Mouse (Mus musculus): ENCODE data around the gene Cenpf. TPM values are rescaled to one million over a fixed set of nuclear protein-coding genes. Genes with fewer than 3 reads are reported as not detected.

Cenpf gene
- polyA plus RNA-seq, 1 experiment from 2014 or later, result 92.3 TPM

- ATAC-seq (ENCODE audit: low FRiP score, low read depth), result no peak
- peaks cover 57% of the 10 kb centered on the region for H3K36me3 ChIP-seq
These were observed 26.0 kb downstream of the Cenpf start for GRCm38 (mm10) chr1:189661856-189662255.

GRCm38 (mm10) chr1:189657406-189657805, 30.5 kb downstream of the Cenpf start:
- Histone ChIP-seq H3K9ac (no peak overlapping the region), H3K27me3 (no peaks in the 10 kb centered on the region), H3K36me3 (peaks cover 72% of the 10 kb centered on the region), H3K4me3 (no peak overlapping the region), H3K27ac (no peak overlapping the region), H3K4me1 (no peaks in the 10 kb centered on the region), H3K9me3 (no peaks in the 10 kb centered on the region), H3K4me2 (replicated peaks) (no peak overlapping the region)
- ATAC-seq (ENCODE audit: low FRiP score, low read depth), result no peak
- 92% methylated on average over 8 of the region's 8 CpGs for WGBS

More at GRCm38 (mm10) chr1:189661856-189662255, 26.0 kb downstream of the Cenpf start:
- Histone ChIP-seq H3K9me3 (no peaks in the 10 kb centered on the region), H3K9ac (no peak overlapping the region), H3K4me1 (no peaks in the 10 kb centered on the region), H3K27me3 (no peaks in the 10 kb centered on the region), H3K27ac (no peak overlapping the region), H3K4me2 (replicated peaks) (no peak overlapping the region), H3K4me3 (no peak overlapping the region)

GRCm38 (mm10) chr1:189653746-189654145, 34.1 kb downstream of the Cenpf start:
- no peak overlapping the region for H3K4me3 ChIP-seq
- H3K9me3 ChIP-seq, result no peaks in the 10 kb centered on the region
- H3K9ac ChIP-seq, result no peak overlapping the region
- H3K4me1 ChIP-seq, result no peaks in the 10 kb centered on the region
- peaks cover 83% of the 10 kb centered on the region for H3K36me3 ChIP-seq
- ATAC-seq (ENCODE audit: low FRiP score, low read depth), result no peak
- H3K27ac ChIP-seq, result no peak overlapping the region
- WGBS, result 87% methylated on average over 3 of the region's 3 CpGs
- H3K27me3 ChIP-seq, result no peaks in the 10 kb centered on the region
- H3K4me2 ChIP-seq (replicated peaks), result no peak overlapping the region

- Histone ChIP-seq H3K27me3 (no peaks in the 10 kb centered on the region), H3K4me3 (no peak overlapping the region), H3K36me3 (peaks cover 76% of the 10 kb centered on the region), H3K9me3 (no peaks in the 10 kb centered on the region), H3K4me2 (replicated peaks) (no peak overlapping the region), H3K4me1 (no peaks in the 10 kb centered on the region), H3K27ac (no peak overlapping the region), H3K9ac (no peak overlapping the region)
- ATAC-seq (ENCODE audit: low FRiP score, low read depth), result no peak
- WGBS, result 82% methylated on average over 6 of the region's 6 CpGs
These were observed 41.3 kb downstream of the Cenpf start for GRCm38 (mm10) chr1:189646597-189646996.

GRCm38 (mm10) chr1:189645371-189645770, 42.5 kb downstream of the Cenpf start:
- H3K4me3 ChIP-seq, result no peak overlapping the region
- H3K4me2 ChIP-seq (replicated peaks), result no peak overlapping the region
- no peak overlapping the region for H3K27ac ChIP-seq
- H3K27me3 ChIP-seq, result no peaks in the 10 kb centered on the region
- ATAC-seq (ENCODE audit: low FRiP score, low read depth), result no peak
- peaks cover 78% of the 10 kb centered on the region for H3K36me3 ChIP-seq
- H3K9me3 ChIP-seq, result no peaks in the 10 kb centered on the region
- no peak overlapping the region for H3K9ac ChIP-seq
- WGBS, result 56% methylated on average over 2 of the region's 2 CpGs
- no peaks in the 10 kb centered on the region for H3K4me1 ChIP-seq

GRCm38 (mm10) chr1:189644700-189645345, 43.1 kb downstream of the Cenpf start:
- 82% methylated on average over 3 of the region's 3 CpGs for WGBS

GRCm38 (mm10) chr1:189639581-189639980, 48.3 kb downstream of the Cenpf start:
- no peak overlapping the region for H3K4me2 ChIP-seq (replicated peaks)
- no peak for ATAC-seq (ENCODE audit: low FRiP score, low read depth)
- H3K36me3 ChIP-seq, result peaks cover 32% of the 10 kb centered on the region
- no peaks in the 10 kb centered on the region for H3K27me3 ChIP-seq
- H3K9me3 ChIP-seq, result no peaks in the 10 kb centered on the region
- 79% methylated on average over 6 of the region's 6 CpGs for WGBS
- no peak overlapping the region for H3K9ac ChIP-seq
- no peak overlapping the region for H3K27ac ChIP-seq
- no peak overlapping the region for H3K4me3 ChIP-seq
- no peaks in the 10 kb centered on the region for H3K4me1 ChIP-seq

More at GRCm38 (mm10) chr1:189644700-189645345, 43.1 kb downstream of the Cenpf start:
- peaks cover 74% of the 10 kb centered on the region for H3K36me3 ChIP-seq
- no peaks in the 10 kb centered on the region for H3K9me3 ChIP-seq
- no peaks in the 10 kb centered on the region for H3K4me1 ChIP-seq
- no peak overlapping the region for H3K4me2 ChIP-seq (replicated peaks)
- H3K9ac ChIP-seq, result no peak overlapping the region
- no peaks in the 10 kb centered on the region for H3K27me3 ChIP-seq
- no peak overlapping the region for H3K27ac ChIP-seq
- H3K4me3 ChIP-seq, result no peak overlapping the region
- no peak for ATAC-seq (ENCODE audit: low FRiP score, low read depth)

- Histone ChIP-seq H3K4me2 (replicated peaks) (no peak overlapping the region), H3K27me3 (no peaks in the 10 kb centered on the region), H3K9ac (no peak overlapping the region), H3K4me1 (no peaks in the 10 kb centered on the region), H3K36me3 (no peaks in the 10 kb centered on the region), H3K4me3 (no peak overlapping the region), H3K27ac (no peak overlapping the region), H3K9me3 (no peaks in the 10 kb centered on the region)
- ATAC-seq (ENCODE audit: low FRiP score, low read depth), result no peak
- 66% methylated on average over 5 of the region's 5 CpGs for WGBS
These were observed 54.1 kb downstream of the Cenpf start for GRCm38 (mm10) chr1:189633791-189634190.

GRCm38 (mm10) chr1:189631906-189632675, 55.8 kb downstream of the Cenpf start:
- no peak overlapping the region for H3K4me3 ChIP-seq
- no peak overlapping the region for H3K27ac ChIP-seq
- no peak for ATAC-seq (ENCODE audit: low FRiP score, low read depth)
- H3K4me1 ChIP-seq, result no peaks in the 10 kb centered on the region
- no peaks in the 10 kb centered on the region for H3K36me3 ChIP-seq
- H3K9me3 ChIP-seq, result no peaks in the 10 kb centered on the region
- WGBS, result 67% methylated on average over 13 of the region's 13 CpGs
- no peak overlapping the region for H3K9ac ChIP-seq
- H3K4me2 ChIP-seq (replicated peaks), result no peak overlapping the region
- no peaks in the 10 kb centered on the region for H3K27me3 ChIP-seq

- no peak for ATAC-seq (ENCODE audit: low FRiP score, low read depth)
These were observed 57.9 kb downstream of the Cenpf start for GRCm38 (mm10) chr1:189630026-189630425.

GRCm38 (mm10) chr1:189627976-189628768, 59.7 kb downstream of the Cenpf start:
- ATAC-seq (ENCODE audit: low FRiP score, low read depth), result no peak
- WGBS, result 70% methylated on average over 9 of the region's 9 CpGs
- no peak overlapping the region for H3K4me2 ChIP-seq (replicated peaks)
- H3K9ac ChIP-seq, result no peak overlapping the region
- H3K27ac ChIP-seq, result no peak overlapping the region
- no peaks in the 10 kb centered on the region for H3K4me1 ChIP-seq
- H3K9me3 ChIP-seq, result no peaks in the 10 kb centered on the region
- H3K4me3 ChIP-seq, result no peak overlapping the region
- H3K27me3 ChIP-seq, result no peaks in the 10 kb centered on the region
- H3K36me3 ChIP-seq, result no peaks in the 10 kb centered on the region

More at GRCm38 (mm10) chr1:189630026-189630425, 57.9 kb downstream of the Cenpf start:
- Histone ChIP-seq H3K27ac (no peak overlapping the region), H3K4me2 (replicated peaks) (no peak overlapping the region), H3K27me3 (no peaks in the 10 kb centered on the region), H3K4me1 (no peaks in the 10 kb centered on the region), H3K4me3 (no peak overlapping the region), H3K9ac (no peak overlapping the region), H3K9me3 (no peaks in the 10 kb centered on the region), H3K36me3 (no peaks in the 10 kb centered on the region)
- 73% methylated on average over 6 of the region's 6 CpGs for WGBS

GRCm38 (mm10) chr1:189624756-189625155, 63.1 kb downstream of the Cenpf start:
- no peak for ATAC-seq (ENCODE audit: low FRiP score, low read depth)
- Histone ChIP-seq H3K4me3 (no peak overlapping the region), H3K9ac (no peak overlapping the region), H3K4me2 (replicated peaks) (no peak overlapping the region), H3K27ac (no peak overlapping the region), H3K4me1 (no peaks in the 10 kb centered on the region), H3K27me3 (no peaks in the 10 kb centered on the region), H3K36me3 (no peaks in the 10 kb centered on the region), H3K9me3 (no peaks in the 10 kb centered on the region)
- WGBS, result 83% methylated on average over 7 of the region's 7 CpGs
